Mouse (Mus musculus) natural killer cell, adult 2 months (primary cell): ENCODE data around the gene Chil4.

Experiments used
- DNase-seq, 2 experiments: peaks; one replicate each; pipeline ENCODE4 v3.0.0; 2022; ENCODE audit warnings: low spot score in 2 of 2

The Chil4 gene

DNA sequence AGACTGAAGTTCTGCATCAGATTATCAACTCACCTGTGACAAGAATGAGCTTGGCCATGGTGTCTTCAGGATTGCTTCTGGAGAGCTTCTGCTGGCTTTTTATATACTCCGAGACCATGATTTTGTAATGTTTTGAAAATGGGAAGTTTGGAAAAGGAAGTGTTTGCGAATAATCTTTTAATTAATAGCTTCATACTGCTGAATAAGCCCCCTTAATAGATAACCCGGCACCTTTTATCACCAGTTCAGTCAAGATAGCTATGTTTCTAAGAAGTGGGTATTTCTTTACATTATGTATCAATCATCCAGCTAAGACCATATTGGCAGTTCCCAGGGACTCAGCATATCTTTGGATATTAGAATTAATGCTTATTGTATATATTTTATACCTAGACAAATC, 51.8 kb downstream of the Chil4 start, which contains the start of gene Chil3:
Gene Chil3 (minus strand): TSS at position 101 of the 400 bp plus-strand sequence.
- DNase-seq: no peak

DNA sequence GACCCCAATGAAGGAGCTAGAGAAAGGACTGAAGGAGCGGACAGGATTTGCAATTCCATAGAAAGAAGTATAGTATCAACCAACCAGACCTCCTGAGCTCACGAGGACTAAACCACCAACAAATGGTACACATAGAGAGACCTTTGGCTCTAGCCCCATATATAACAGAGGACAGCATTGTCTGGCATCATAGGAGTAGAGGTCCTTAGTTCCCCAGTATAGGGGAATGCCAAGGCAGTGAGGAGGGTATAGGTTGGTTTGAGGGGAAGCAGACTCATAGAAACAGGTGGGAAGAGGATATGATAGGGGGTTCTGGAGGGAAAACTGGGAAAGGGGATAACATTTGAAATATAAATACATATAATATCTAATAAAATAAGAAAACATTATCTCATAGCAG, 64.9 kb downstream of the Chil4 start:
- no peak for DNase-seq
